Mouse (Mus musculus) embryonic facial prominence, embryonic 15.5 days (tissue): ENCODE results near the gene Kmt2e. TPM values are rescaled to one million over a fixed set of nuclear protein-coding genes. Genes with fewer than 3 reads are reported as not detected.

Experiments
- ATAC-seq: fragments of 200-750 bp; cut with Nextera tagmentation; 2 replicates; pipeline ENCODE4 v1.8.0; 2017; ENCODE audit warnings: low read depth, moderate TSS enrichment; ENCODE audit not compliant: insufficient number of reproducible peaks, low FRiP score, low TSS enrichment
- H3K27ac ChIP-seq: fragments of 300-500 bp; sonication (generic); replicated peaks from 2 replicates; pipeline ENCODE4 v1.5.1; 2015; ENCODE audit warnings: mild to moderate bottlenecking, inconsistent platforms
- H3K27me3 ChIP-seq: fragments of 300-500 bp; sonication (generic); 2 replicates; pipeline ENCODE4 v1.6.1; 2015; ENCODE audit warnings: inconsistent platforms
- H3K36me3 ChIP-seq: fragments of 300-500 bp; sonication (generic); 2 replicates; pipeline ENCODE4 v1.6.1; 2015; ENCODE audit warnings: mild to moderate bottlenecking, inconsistent platforms
- H3K4me1 ChIP-seq: fragments of 300-500 bp; sonication (generic); 2 replicates; pipeline ENCODE4 v1.6.1; 2015; ENCODE audit warnings: inconsistent platforms
- H3K4me2 ChIP-seq: fragments of 300-500 bp; sonication (generic); replicated peaks from 2 replicates; pipeline ENCODE4 v1.6.1; 2015; ENCODE audit warnings: mild to moderate bottlenecking, inconsistent platforms
- H3K4me3 ChIP-seq: fragments of 300-500 bp; sonication (generic); replicated peaks from 2 replicates; pipeline ENCODE4 v1.5.1; 2015; ENCODE audit warnings: mild to moderate bottlenecking, inconsistent platforms
- H3K9ac ChIP-seq: fragments of 300-500 bp; sonication (generic); 2 replicates; pipeline ENCODE4 v1.6.1; 2015; ENCODE audit warnings: inconsistent platforms
- H3K9me3 ChIP-seq: fragments of 300-500 bp; sonication (generic); replicated peaks from 2 replicates; pipeline ENCODE4 v1.6.1; 2016; ENCODE audit warnings: inconsistent platforms
- WGBS: fragments of 180-500 bp; shearing (Covaris S2); methylation state at CpG from one replicate; pipeline ENCODE4 v1.1.7; 2015; 5-methylcytosine and 5-hydroxymethylcytosine counted together
- polyA plus RNA-seq: library from polyadenylated mRNA; unstranded; fragments of >200 nt; fragmentation: Nextera tagmentation; extraction: Ambion mirVana; gene quantifications from 2 replicates; pipeline ENCODE4 v1.2.1, GENCODE M21; 2015

Kmt2e gene
- polyA plus RNA-seq, 1 experiment from 2014 or later: 109 TPM

DNA sequence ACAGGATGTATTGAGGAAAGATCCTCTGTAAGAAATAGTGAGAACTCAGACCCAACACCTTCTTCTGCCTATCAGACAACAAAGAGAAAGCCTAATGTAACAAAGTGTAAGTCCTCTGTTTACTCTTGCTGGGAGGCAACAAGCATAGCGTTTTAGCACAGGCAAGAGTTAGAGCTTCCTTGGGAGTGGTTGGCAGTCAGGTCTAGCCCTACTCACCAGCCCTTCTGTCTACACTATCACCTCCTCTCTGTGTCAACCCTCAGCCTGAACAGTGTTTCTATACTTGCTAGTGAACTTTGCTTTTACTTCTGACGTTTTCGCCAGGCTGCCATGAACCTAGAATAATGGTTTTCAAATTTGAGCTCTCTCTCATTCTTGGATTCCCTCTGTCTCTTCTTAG is 38.5 kb upstream of the Kmt2e start:
- H3K9me3 ChIP-seq: no peaks in the 10 kb centered on the region
- no peak for ATAC-seq
- no peaks in the 10 kb centered on the region for H3K4me1 ChIP-seq
- no peak overlapping the region for H3K4me3 ChIP-seq
- H3K27me3 ChIP-seq: no peaks in the 10 kb centered on the region
- 0 out of 2 replicates have a peak overlapping the region, but pooled peaks have one; percentile 17 for H3K27ac ChIP-seq
- 79% methylated on average over 3 of the region's 3 CpGs for WGBS
- H3K36me3 ChIP-seq: 0 out of 2 replicates have a peak, but pooled peaks cover 5% of the 10 kb centered on the region
- no peak overlapping the region for H3K4me2 ChIP-seq
- H3K9ac ChIP-seq: no peak overlapping the region

DNA sequence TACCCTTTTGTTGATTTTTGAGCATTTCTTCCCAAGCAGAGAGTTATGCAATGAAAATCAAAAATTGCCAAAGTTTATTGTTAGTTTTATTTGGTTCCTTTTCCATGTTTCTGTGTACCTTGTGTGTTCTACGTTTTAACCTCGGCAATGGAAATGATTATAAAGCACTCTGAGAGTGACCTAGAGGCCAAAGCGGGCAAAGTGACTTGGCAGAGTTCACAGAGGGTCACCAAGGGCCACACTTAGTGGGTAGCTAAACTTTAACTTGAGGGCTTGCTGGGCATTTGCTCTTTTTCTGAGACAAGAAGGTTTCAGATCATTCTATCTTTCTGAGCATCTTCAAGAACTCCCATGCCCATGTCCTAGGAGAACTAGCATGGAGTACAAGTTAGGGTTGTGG is 37.5 kb upstream of the Kmt2e start:
- no peaks in the 10 kb centered on the region for H3K27me3 ChIP-seq
- no peak for ATAC-seq
- no peak overlapping the region for H3K9ac ChIP-seq
- 0 out of 2 replicates have a peak overlapping the region, but pooled peaks have one; percentile 11 for H3K27ac ChIP-seq
- H3K4me3 ChIP-seq: no peak overlapping the region
- WGBS: 69% methylated on average over 3 of the region's 3 CpGs
- H3K36me3 ChIP-seq: 0 out of 2 replicates have a peak, but pooled peaks cover 10% of the 10 kb centered on the region
- no peaks in the 10 kb centered on the region for H3K4me1 ChIP-seq
- no peak overlapping the region for H3K4me2 ChIP-seq
- no peaks in the 10 kb centered on the region for H3K9me3 ChIP-seq

DNA sequence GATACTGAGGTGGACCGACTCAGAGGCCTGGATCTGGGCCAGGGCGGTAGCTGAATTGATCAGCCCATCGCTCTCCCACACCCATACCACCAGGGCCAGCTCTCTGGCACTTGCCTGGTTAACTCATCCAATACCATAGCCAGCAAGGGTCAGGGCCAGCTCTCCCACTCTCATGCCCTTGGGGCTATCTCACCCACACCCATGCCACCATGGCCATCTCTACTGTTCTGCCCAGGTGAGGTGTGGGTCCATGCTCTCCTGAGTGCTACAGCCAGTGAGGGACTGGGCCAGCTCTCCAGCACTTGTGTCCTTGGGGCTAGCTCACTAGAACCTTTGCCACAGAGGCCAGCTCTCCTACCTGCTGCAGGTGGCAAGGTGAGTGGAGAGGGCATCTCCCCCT is 34.1 kb upstream of the Kmt2e start:
- no peaks in the 10 kb centered on the region for H3K27me3 ChIP-seq
- no peak overlapping the region for H3K27ac ChIP-seq
- WGBS: 86% methylated on average over 3 of the region's 3 CpGs
- H3K4me3 ChIP-seq: no peak overlapping the region
- no peak overlapping the region for H3K9ac ChIP-seq
- H3K36me3 ChIP-seq: 0 out of 2 replicates have a peak, but pooled peaks cover 10% of the 10 kb centered on the region
- ATAC-seq: peak; percentile 31; the same call in 1 of the 2 replicates
- no peak overlapping the region for H3K4me2 ChIP-seq
- H3K9me3 ChIP-seq: no peaks in the 10 kb centered on the region
- H3K4me1 ChIP-seq: no peaks in the 10 kb centered on the region

DNA sequence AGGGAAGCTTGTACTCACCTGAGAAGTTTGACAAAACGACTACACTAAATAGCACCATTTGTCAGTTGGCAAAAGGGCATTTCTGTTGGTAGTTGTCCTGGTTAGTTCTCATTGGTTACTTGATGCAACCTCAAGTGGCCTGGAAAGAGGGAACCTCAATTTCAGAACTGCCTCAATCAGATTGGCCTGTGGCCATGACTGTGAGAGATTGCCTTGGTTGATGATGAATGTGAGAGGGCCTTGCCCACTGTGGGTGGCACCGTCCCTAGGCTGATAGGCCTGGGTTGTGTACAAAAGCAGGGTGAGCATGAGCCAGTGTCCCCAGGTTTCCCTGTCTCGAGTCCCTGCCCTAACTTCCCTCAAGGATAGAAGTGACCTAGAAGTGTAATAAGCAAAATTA is 33.4 kb upstream of the Kmt2e start:
- H3K4me3 ChIP-seq: no peak overlapping the region
- no peak overlapping the region for H3K9ac ChIP-seq
- H3K27me3 ChIP-seq: no peaks in the 10 kb centered on the region
- H3K9me3 ChIP-seq: no peaks in the 10 kb centered on the region
- H3K27ac ChIP-seq: peak overlapping the region; percentile 3; the same call in 1 of the 2 replicates
- no peak for ATAC-seq
- no peaks in the 10 kb centered on the region for H3K4me1 ChIP-seq
- H3K4me2 ChIP-seq: no peak overlapping the region
- 0 out of 2 replicates have a peak, but pooled peaks cover 10% of the 10 kb centered on the region for H3K36me3 ChIP-seq
- 89% methylated on average over 3 of the region's 3 CpGs for WGBS

DNA sequence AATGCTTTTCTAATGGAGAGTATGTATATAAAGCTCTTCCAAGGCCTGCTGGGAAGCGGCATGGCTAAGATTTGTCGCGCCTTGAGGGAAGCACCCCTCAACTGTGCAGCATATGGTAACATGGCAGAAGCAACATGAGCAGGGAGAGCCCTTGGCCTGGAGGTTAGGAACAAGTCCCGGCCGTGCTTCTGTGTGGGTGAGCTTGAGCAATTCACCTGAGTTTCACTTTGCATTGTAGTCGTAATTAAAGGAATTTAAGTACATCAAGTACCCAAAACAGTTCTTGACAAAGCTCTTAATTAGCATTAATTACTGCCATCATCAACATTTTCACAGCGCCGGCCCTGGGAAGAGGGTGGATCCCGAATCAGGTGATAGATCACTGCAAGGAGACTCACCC is 32.9 kb upstream of the Kmt2e start:
- no peak overlapping the region for H3K4me2 ChIP-seq

DNA sequence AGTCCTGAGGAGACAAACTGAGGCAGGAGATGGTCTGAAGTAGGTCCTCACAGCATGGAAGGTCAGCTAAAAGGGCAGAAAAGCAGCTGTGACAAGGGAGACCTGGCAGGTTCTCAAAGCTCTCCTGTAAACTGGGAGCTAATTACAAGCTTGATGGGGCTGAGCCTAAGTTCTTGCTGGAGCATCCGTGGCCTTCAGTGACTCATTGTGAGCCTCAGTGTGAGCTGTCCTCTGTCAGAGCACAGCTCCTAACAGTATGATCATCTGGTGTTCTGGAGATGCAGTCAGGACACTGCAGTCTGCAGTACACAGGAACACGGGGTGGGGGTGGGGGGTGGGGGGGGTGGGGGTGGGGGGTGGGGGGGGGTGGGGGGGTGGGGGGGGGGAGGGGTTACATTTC is 32.2 kb upstream of the Kmt2e start:
- H3K4me3 ChIP-seq: no peak overlapping the region
- H3K9me3 ChIP-seq: no peaks in the 10 kb centered on the region
- WGBS: 27% methylated on average over 2 of the region's 2 CpGs
- H3K9ac ChIP-seq: no peak overlapping the region
- no peak for ATAC-seq
- H3K4me1 ChIP-seq: no peaks in the 10 kb centered on the region
- H3K36me3 ChIP-seq: 0 out of 2 replicates have a peak, but pooled peaks cover 10% of the 10 kb centered on the region
- H3K27ac ChIP-seq: peak overlapping the region; percentile 65
- H3K4me2 ChIP-seq: no peak overlapping the region
- H3K27me3 ChIP-seq: no peaks in the 10 kb centered on the region

More for the DNA sequence above, 32.9 kb upstream of the Kmt2e start:
- no peak for ATAC-seq
- Histone ChIP-seq H3K27me3 (no peaks in the 10 kb centered on the region), H3K9ac (no peak overlapping the region), H3K27ac (peak overlapping the region; percentile 3; the same call in 1 of the 2 replicates), H3K4me1 (no peaks in the 10 kb centered on the region), H3K9me3 (no peaks in the 10 kb centered on the region), H3K4me3 (no peak overlapping the region), H3K36me3 (0 out of 2 replicates have a peak, but pooled peaks cover 10% of the 10 kb centered on the region)
- WGBS: 63% methylated on average over 9 of the region's 9 CpGs

DNA sequence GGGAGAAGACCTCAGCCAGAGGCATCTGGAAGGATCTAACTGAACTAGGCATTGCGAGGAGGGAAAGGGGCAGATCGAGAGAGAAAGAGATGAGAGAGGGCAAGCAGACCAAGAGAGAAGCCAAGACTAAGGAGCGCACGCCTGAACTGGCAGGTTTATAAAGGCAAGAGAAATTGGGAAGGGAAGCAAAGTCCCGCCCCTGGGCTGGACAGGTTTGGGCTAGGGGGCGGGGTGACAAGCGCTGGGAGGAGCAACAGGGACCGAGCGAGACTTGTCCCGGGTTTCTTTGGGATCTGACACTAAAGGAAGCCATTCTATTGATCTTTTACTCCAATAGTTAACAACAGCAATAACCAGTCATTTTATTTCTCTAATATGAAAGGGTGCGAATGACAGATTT is 31.1 kb upstream of the Kmt2e start:
- WGBS: 66% methylated on average over 11 of the region's 11 CpGs
- H3K27ac ChIP-seq: no peak overlapping the region; the same call in 1 of the 2 replicates

DNA sequence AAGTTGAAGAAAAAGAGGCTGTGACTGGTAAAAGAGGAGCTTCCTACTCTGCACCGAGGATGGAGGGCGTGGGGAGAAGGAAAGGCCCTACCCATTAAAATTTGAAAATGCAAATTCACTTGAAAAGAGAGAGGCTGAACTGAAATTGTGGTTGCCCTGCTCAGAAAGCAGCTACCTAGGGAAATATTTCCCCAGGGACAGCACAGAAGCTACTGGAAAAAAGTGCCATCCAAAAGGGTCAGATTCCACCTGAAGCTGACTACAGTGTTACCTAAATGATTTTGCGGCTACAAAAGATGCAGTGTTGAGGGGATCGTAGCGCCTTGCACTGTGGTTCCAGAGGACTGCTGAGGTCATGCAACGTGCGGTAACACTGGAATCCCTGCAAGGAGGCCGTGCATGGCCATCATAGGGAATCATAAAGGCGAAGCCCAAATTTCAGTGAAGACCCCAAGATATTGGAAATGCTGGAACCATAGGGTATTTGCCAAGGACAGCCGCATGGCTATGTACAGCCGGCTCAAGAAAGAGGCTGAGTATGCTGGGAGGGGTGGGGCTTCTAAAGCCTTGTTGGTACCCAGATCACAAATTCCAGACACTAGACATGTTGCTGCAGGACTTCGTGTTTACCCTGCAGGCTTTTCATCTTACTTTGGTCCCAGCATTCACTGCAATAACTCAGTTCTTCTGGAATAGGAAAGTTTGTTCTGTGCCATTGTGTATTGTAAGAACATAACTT is 28.4 kb upstream of the Kmt2e start:
- no peak overlapping the region for H3K4me3 ChIP-seq
- H3K4me2 ChIP-seq: no peak overlapping the region
- no peaks in the 10 kb centered on the region for H3K27me3 ChIP-seq
- no peak; the same call in 1 of the 2 replicates for ATAC-seq
- WGBS: 81% methylated on average over 12 of the region's 12 CpGs
- no peak overlapping the region for H3K9ac ChIP-seq
- H3K27ac ChIP-seq: peak overlapping the region; percentile 68; the same call in 1 of the 2 replicates
- 0 out of 2 replicates have a peak, but pooled peaks cover 10% of the 10 kb centered on the region for H3K36me3 ChIP-seq
- H3K9me3 ChIP-seq: no peaks in the 10 kb centered on the region
- peaks cover 11% of the 10 kb centered on the region for H3K4me1 ChIP-seq

More for the DNA sequence above, 31.1 kb upstream of the Kmt2e start:
- Histone ChIP-seq H3K9ac (no peak overlapping the region), H3K9me3 (no peaks in the 10 kb centered on the region), H3K27me3 (no peaks in the 10 kb centered on the region), H3K4me3 (no peak overlapping the region), H3K36me3 (0 out of 2 replicates have a peak, but pooled peaks cover 12% of the 10 kb centered on the region), H3K4me1 (no peaks in the 10 kb centered on the region), H3K4me2 (no peak overlapping the region)
- ATAC-seq: no peak

DNA sequence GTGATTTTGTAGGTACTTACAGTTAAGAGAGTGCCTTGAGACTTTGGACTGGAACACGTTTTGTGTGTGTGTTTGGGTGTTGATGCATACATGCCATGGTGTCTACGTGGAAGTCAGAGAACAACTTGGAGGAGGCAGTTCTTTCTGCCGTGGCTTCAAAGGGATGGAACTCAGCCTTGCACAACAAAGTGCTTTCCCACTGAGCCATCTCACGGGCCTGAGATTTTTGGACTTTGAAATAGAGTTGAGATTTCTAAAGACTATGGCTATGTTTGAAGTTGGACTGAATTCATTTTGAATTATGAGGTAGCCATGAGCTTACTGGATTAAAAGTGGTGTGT is 27.9 kb upstream of the Kmt2e start:
- no peak for ATAC-seq
- Histone ChIP-seq H3K36me3 (0 out of 2 replicates have a peak, but pooled peaks cover 7% of the 10 kb centered on the region), H3K9me3 (no peaks in the 10 kb centered on the region), H3K4me2 (no peak overlapping the region), H3K27ac (peak overlapping the region; percentile 68; the same call in 1 of the 2 replicates), H3K4me1 (peaks cover 15% of the 10 kb centered on the region), H3K27me3 (no peaks in the 10 kb centered on the region), H3K4me3 (no peak overlapping the region), H3K9ac (no peak overlapping the region)
- 63% methylated on average over 4 of the region's 4 CpGs for WGBS

DNA sequence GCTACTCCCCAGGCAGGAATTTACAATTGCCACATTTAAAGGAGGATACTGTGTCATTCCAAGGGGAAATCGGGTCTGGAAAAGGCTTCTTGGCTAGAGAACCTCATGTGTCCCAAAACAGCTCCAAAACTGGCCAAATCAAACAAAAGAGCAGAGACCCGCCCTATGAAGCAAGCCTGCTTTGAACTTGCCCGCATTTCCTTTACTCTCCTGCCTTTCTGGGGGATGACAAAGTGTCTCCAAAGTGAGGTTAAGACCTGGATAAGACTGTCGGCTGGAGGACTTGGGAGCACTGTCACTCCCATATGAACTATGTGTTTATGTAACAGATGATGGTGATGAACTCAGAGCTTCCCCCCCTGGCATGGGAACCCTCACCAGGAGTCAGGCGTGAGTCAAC is 26.1 kb upstream of the Kmt2e start:
- WGBS: 60% methylated on average over 5 of the region's 5 CpGs
- Histone ChIP-seq H3K4me2 (no peak overlapping the region), H3K36me3 (0 out of 2 replicates have a peak, but pooled peaks cover 7% of the 10 kb centered on the region), H3K4me3 (no peak overlapping the region), H3K9ac (no peak overlapping the region), H3K27me3 (no peaks in the 10 kb centered on the region), H3K4me1 (peaks cover 32% of the 10 kb centered on the region), H3K27ac (no peak overlapping the region), H3K9me3 (no peaks in the 10 kb centered on the region)
- no peak for ATAC-seq

DNA sequence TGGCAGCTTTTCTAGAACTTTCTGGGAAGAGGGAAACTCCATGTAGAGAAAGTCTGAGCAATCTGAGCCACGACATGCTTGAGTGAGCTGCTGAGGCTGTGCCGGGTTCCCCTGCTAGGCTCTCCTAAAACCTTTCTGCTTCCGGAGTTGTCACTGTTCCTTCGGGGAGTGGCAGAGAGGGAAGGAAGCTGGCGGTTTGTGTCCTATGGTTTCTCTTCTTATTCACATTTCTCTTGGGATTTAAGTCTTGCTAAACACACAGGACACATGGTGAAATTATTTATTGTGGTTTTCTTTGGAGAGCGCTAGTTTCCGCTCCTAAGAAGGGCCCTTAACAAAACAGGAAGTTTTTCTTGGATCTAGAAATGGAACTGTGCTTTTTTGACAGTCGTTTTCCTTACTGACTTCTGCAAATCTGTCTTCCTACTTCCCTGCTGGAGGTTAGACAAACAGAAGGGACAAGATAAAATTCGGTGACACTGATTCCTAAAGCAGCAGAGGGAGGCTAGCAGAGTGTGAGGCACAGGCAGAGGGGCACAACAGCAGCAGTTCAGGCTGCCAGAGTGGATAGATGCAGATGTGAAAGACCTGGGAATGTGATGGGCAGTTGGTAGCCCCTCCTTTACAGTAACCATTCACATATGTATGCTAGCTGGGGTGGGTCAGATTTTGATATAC is 24.1 kb upstream of the Kmt2e start:
- peak overlapping the region; percentile 44; the same call in 1 of the 2 replicates for H3K27ac ChIP-seq

More for the DNA sequence above, 24.1 kb upstream of the Kmt2e start:
- no peak overlapping the region for H3K9ac ChIP-seq
- H3K4me3 ChIP-seq: no peak overlapping the region
- H3K4me1 ChIP-seq: peaks cover 53% of the 10 kb centered on the region
- no peak for ATAC-seq
- H3K27me3 ChIP-seq: no peaks in the 10 kb centered on the region
- no peak overlapping the region for H3K4me2 ChIP-seq
- no peaks in the 10 kb centered on the region for H3K9me3 ChIP-seq
- H3K36me3 ChIP-seq: 0 out of 2 replicates have a peak, but pooled peaks cover 7% of the 10 kb centered on the region
- WGBS: 41% methylated on average over 9 of the region's 9 CpGs
